Mouse (Mus musculus): ENCODE measurements at regions not wholly inside any gene's neighbourhood (a gene's known extent, or its start where the extent isn't known, plus 50 kb on each side); places are given as distances from the start of the nearest gene placed in this dataset.
A peak's percentile ranks its signal among the peaks of the same experiment; 100 is the strongest.

GRCm38 (mm10) chr4:81085188-81085587, 174.7 kb downstream of the Lurap1l start:
- ATAC-seq (no peak), DNase-seq (ENCODE audit: low read depth, low spot score) (no peak)
- CTCF ChIA-PET = no interaction called here
- in situ Hi-C loops (cut with MboI; ENCODE audit: low pct_unique_long_range_greater_than_20kb) = no loop called here
- no peaks in the 10 kb centered on the region for H3K27me3 ChIP-seq
- no peak for TF ChIP-seq CTCF (IDR thresholded peaks at IDR 0.05)
- POLR2A ChIA-PET = no interaction called here

GRCm38 (mm10) chr4:81096581-81096980, 186.1 kb downstream of the Lurap1l start:
- ATAC-seq (no peak), DNase-seq (ENCODE audit: low read depth, low spot score) (no peak)
- no peaks in the 10 kb centered on the region for H3K27me3 ChIP-seq
- no peak for TF ChIP-seq CTCF (IDR thresholded peaks at IDR 0.05)
- in situ Hi-C loops (cut with MboI; ENCODE audit: low pct_unique_long_range_greater_than_20kb) = no loop called here
- ChIA-PET POLR2A (no interaction called here), CTCF (no interaction called here)

- CTCF ChIA-PET = no interaction called here
- POLR2A ChIA-PET = no interaction called here
- no peaks in the 10 kb centered on the region for H3K27me3 ChIP-seq
- ATAC-seq = no peak
- no peak for DNase-seq (ENCODE audit: low read depth, low spot score)
- TF ChIP-seq CTCF (IDR thresholded peaks at IDR 0.05) = no peak
- in situ Hi-C loops (cut with MboI; ENCODE audit: low pct_unique_long_range_greater_than_20kb) = no loop called here
Measured at GRCm38 (mm10) chr4:81097597-81097996, 187.2 kb downstream of the Lurap1l start.

- CTCF ChIA-PET = no interaction called here
- POLR2A ChIA-PET = no interaction called here
- no peak for DNase-seq (ENCODE audit: low read depth, low spot score)
- ATAC-seq = no peak
- no peak for TF ChIP-seq CTCF (IDR thresholded peaks at IDR 0.05)
- H3K27me3 ChIP-seq = no peaks in the 10 kb centered on the region
- in situ Hi-C loops (cut with MboI; ENCODE audit: low pct_unique_long_range_greater_than_20kb) = no loop called here
Measured at GRCm38 (mm10) chr4:81101049-81101448, 190.6 kb downstream of the Lurap1l start.

GRCm38 (mm10) chr4:81111307-81111706, 200.9 kb downstream of the Lurap1l start:
- TF ChIP-seq CTCF (IDR thresholded peaks at IDR 0.05) = peak; percentile 50
- no peak for ATAC-seq
- ChIA-PET POLR2A (no interaction called here), CTCF (interaction anchor here (0.8 to 2.3 kb wide), 6 partner anchors 60 to 245 kb away, joined by 3 to 15 read pairs (median 5); no protein-coding TSS in a partner anchor)
- in situ Hi-C loops (cut with MboI; ENCODE audit: low pct_unique_long_range_greater_than_20kb) = loop anchor here (5.0 kb wide), 1 partner anchor 239 kb away; no protein-coding TSS in a partner anchor
- no peak for DNase-seq (ENCODE audit: low read depth, low spot score)
- H3K27me3 ChIP-seq = no peaks in the 10 kb centered on the region

GRCm38 (mm10) chr4:81116411-81116810, 206.0 kb downstream of the Lurap1l start:
- H3K27me3 ChIP-seq = no peaks in the 10 kb centered on the region
- in situ Hi-C loops (cut with MboI; ENCODE audit: low pct_unique_long_range_greater_than_20kb) = no loop called here
- no peak for TF ChIP-seq CTCF (IDR thresholded peaks at IDR 0.05)
- ChIA-PET CTCF (no interaction called here), POLR2A (no interaction called here)
- ATAC-seq = no peak
- DNase-seq (ENCODE audit: low read depth, low spot score) = no peak

- ChIA-PET CTCF (no interaction called here), POLR2A (no interaction called here)
- DNase-seq (ENCODE audit: low read depth, low spot score) (no peak), ATAC-seq (no peak)
- TF ChIP-seq CTCF (IDR thresholded peaks at IDR 0.05) = no peak
- in situ Hi-C loops (cut with MboI; ENCODE audit: low pct_unique_long_range_greater_than_20kb) = no loop called here
- H3K27me3 ChIP-seq = no peaks in the 10 kb centered on the region
Measured at GRCm38 (mm10) chr4:81124155-81124554, 213.7 kb downstream of the Lurap1l start.

- no peak for TF ChIP-seq CTCF (IDR thresholded peaks at IDR 0.05)
- no peaks in the 10 kb centered on the region for H3K27me3 ChIP-seq
- ChIA-PET POLR2A (no interaction called here), CTCF (no interaction called here)
- no peak for DNase-seq (ENCODE audit: low read depth, low spot score)
- ATAC-seq = no peak
- in situ Hi-C loops (cut with MboI; ENCODE audit: low pct_unique_long_range_greater_than_20kb) = no loop called here
Measured at GRCm38 (mm10) chr4:81129874-81130273, 219.4 kb downstream of the Lurap1l start.

GRCm38 (mm10) chr4:81173111-81173510, 262.7 kb downstream of the Lurap1l start:
- ChIA-PET CTCF (interaction anchor here (2.1 kb wide), 1 partner anchor 16 kb away, joined by 6 read pairs; no protein-coding TSS in a partner anchor), POLR2A (interaction anchor here (0.5 kb wide), 1 partner anchor 36 kb away, joined by 3 read pairs; no protein-coding TSS in a partner anchor)
- DNase-seq (ENCODE audit: low read depth, low spot score) (no peak), ATAC-seq (no peak)
- H3K27me3 ChIP-seq = no peaks in the 10 kb centered on the region
- TF ChIP-seq CTCF (IDR thresholded peaks at IDR 0.05) = no peak
- in situ Hi-C loops (cut with MboI; ENCODE audit: low pct_unique_long_range_greater_than_20kb) = loop anchor here (10.0 kb wide), 2 partner anchors 298 to 302 kb away; no protein-coding TSS in a partner anchor

GRCm38 (mm10) chr4:81177443-81178041, 265.1 kb downstream of the Mpdz start:
- DNase-seq (ENCODE audit: low read depth, low spot score) = no peak
- POLR2A ChIA-PET = no interaction called here
- CTCF ChIA-PET = interaction anchor here (1.1 to 5.0 kb wide), 4 partner anchors 70 to 304 kb away, joined by 3 to 49 read pairs (median 11); no protein-coding TSS in a partner anchor

GRCm38 (mm10) chr4:81178047-81178781, 264.4 kb downstream of the Mpdz start:
- no peak for DNase-seq (ENCODE audit: low read depth, low spot score)
- CTCF ChIA-PET = interaction anchor here (0.7 to 5.0 kb wide), 10 partner anchors 11 to 304 kb away, joined by 3 to 49 read pairs (median 6); no protein-coding TSS in a partner anchor
- ATAC-seq = no peak
- H3K27me3 ChIP-seq = no peaks in the 10 kb centered on the region
- POLR2A ChIA-PET = no interaction called here
- in situ Hi-C loops (cut with MboI; ENCODE audit: low pct_unique_long_range_greater_than_20kb) = loop anchor here (5.0 to 25.0 kb wide), 4 partner anchors 74 to 1409 kb away; no protein-coding TSS in a partner anchor
- no peak for TF ChIP-seq CTCF (IDR thresholded peaks at IDR 0.05)

More at GRCm38 (mm10) chr4:81177443-81178041, 265.1 kb downstream of the Mpdz start:
- no peak for TF ChIP-seq CTCF (IDR thresholded peaks at IDR 0.05)
- no peaks in the 10 kb centered on the region for H3K27me3 ChIP-seq
- in situ Hi-C loops (cut with MboI; ENCODE audit: low pct_unique_long_range_greater_than_20kb) = loop anchor here (5.0 to 25.0 kb wide), 4 partner anchors 75 to 1410 kb away; no protein-coding TSS in a partner anchor
- ATAC-seq = no peak
